Mouse (Mus musculus) intestine, postnatal 0 days (tissue): ENCODE measurements at regions not wholly inside any gene's neighbourhood (a gene's known extent, or its start where the extent isn't known, plus 50 kb on each side); places are given as distances from the start of the nearest gene placed in this dataset.

Experiments
- ATAC-seq: fragments of 200-750 bp; cut with Nextera tagmentation; 2 replicates; pipeline ENCODE4 v1.8.0; 2017; ENCODE audit warnings: mild to moderate bottlenecking, moderate TSS enrichment, moderate library complexity
- H3K27ac ChIP-seq: fragments of 300-500 bp; sonication (generic); 2 replicates; pipeline ENCODE4 v1.5.1; 2014; ENCODE audit warnings: mild to moderate bottlenecking, low read depth, low read length, moderate library complexity
- H3K27me3 ChIP-seq: fragments of 300-500 bp; sonication (generic); replicated peaks from 2 replicates; pipeline ENCODE4 v1.6.1; 2014; ENCODE audit warnings: low read length, mixed read lengths; ENCODE audit not compliant: control insufficient read depth, insufficient read depth
- H3K36me3 ChIP-seq: fragments of 300-500 bp; sonication (generic); 2 replicates; pipeline ENCODE4 v1.6.1; 2014; ENCODE audit warnings: mild to moderate bottlenecking, moderate library complexity; ENCODE audit not compliant: control insufficient read depth, insufficient read depth
- H3K4me1 ChIP-seq: fragments of 300-500 bp; sonication (generic); replicated peaks from 2 replicates; pipeline ENCODE4 v1.6.1; 2014; ENCODE audit warnings: antibody characterized with exemption, low read length, mixed read lengths; ENCODE audit not compliant: control insufficient read depth, insufficient read depth
- H3K4me2 ChIP-seq: fragments of 300-500 bp; sonication (generic); replicated peaks from 2 replicates; pipeline ENCODE4 v1.6.1; 2014; ENCODE audit warnings: low read depth, mild to moderate bottlenecking, moderate library complexity
- H3K4me3 ChIP-seq: fragments of 300-500 bp; sonication (generic); 2 replicates; pipeline ENCODE4 v1.5.1; 2014; ENCODE audit warnings: low read depth, low read length
- H3K9ac ChIP-seq: fragments of 300-500 bp; sonication (generic); 2 replicates; pipeline ENCODE4 v1.6.1; 2014; ENCODE audit warnings: mild to moderate bottlenecking, low read depth, low read length
- H3K9me3 ChIP-seq: fragments of 300-500 bp; sonication (generic); 2 replicates; pipeline ENCODE4 v1.6.1; 2016; ENCODE audit warnings: mixed run types; ENCODE audit not compliant: control insufficient read depth
- CTCF ChIP-seq: sonication (generic); IDR thresholded peaks from 2 replicates; pipeline ENCODE4 v1.5.1; 2016; ENCODE audit warnings: low read depth, mild to moderate bottlenecking, control low read depth, antibody characterized with exemption, moderate library complexity
- WGBS: fragments of 180-500 bp; shearing (Covaris S2); extraction: QIAGEN DNeasy Blood & Tissue Kit; methylation state at CpG from one replicate; pipeline ENCODE4 v1.1.7; 2014; 5-methylcytosine and 5-hydroxymethylcytosine counted together

GRCm38 (mm10) chrX:7443996-7444421 is 68.4 kb upstream of the Usp27x start:
- H3K4me1 ChIP-seq = no peaks in the 10 kb centered on the region
- no peak for ATAC-seq
- TF ChIP-seq CTCF = no peak
- H3K4me3 ChIP-seq = no peak overlapping the region
- no peak overlapping the region for H3K4me2 ChIP-seq
- no peaks in the 10 kb centered on the region for H3K36me3 ChIP-seq
- H3K27ac ChIP-seq = no peak overlapping the region
- no peaks in the 10 kb centered on the region for H3K27me3 ChIP-seq
- 40% methylated on average over 6 of the region's 6 CpGs for WGBS
- no peaks in the 10 kb centered on the region for H3K9me3 ChIP-seq
- no peak overlapping the region for H3K9ac ChIP-seq

GRCm38 (mm10) chrX:7435375-7436042 is 59.9 kb upstream of the Usp27x start:
- Histone ChIP-seq H3K9me3 (no peaks in the 10 kb centered on the region), H3K36me3 (no peaks in the 10 kb centered on the region), H3K4me3 (no peak overlapping the region), H3K27me3 (no peaks in the 10 kb centered on the region), H3K27ac (no peak overlapping the region), H3K4me2 (no peak overlapping the region), H3K9ac (no peak overlapping the region), H3K4me1 (no peaks in the 10 kb centered on the region)
- no peak for ATAC-seq
- WGBS = 81% methylated on average over 2 of the region's 2 CpGs
- TF ChIP-seq CTCF = no peak

GRCm38 (mm10) chrX:7434268-7434667 is 58.6 kb upstream of the Usp27x start:
- Histone ChIP-seq H3K4me2 (no peak overlapping the region), H3K4me1 (no peaks in the 10 kb centered on the region), H3K9ac (no peak overlapping the region), H3K27ac (no peak overlapping the region), H3K4me3 (no peak overlapping the region), H3K36me3 (no peaks in the 10 kb centered on the region), H3K9me3 (no peaks in the 10 kb centered on the region), H3K27me3 (no peaks in the 10 kb centered on the region)
- ATAC-seq = no peak
- 39% methylated on average over 2 of the region's 2 CpGs for WGBS
- no peak for TF ChIP-seq CTCF

- Histone ChIP-seq H3K4me3 (no peak overlapping the region), H3K27me3 (no peaks in the 10 kb centered on the region), H3K36me3 (no peaks in the 10 kb centered on the region), H3K9ac (no peak overlapping the region), H3K27ac (no peak overlapping the region), H3K4me1 (no peaks in the 10 kb centered on the region), H3K9me3 (no peaks in the 10 kb centered on the region), H3K4me2 (no peak overlapping the region)
- no peak for TF ChIP-seq CTCF
- ATAC-seq = no peak
- 88% methylated on average over 1 of the region's 1 CpGs for WGBS
These were observed 54.8 kb upstream of the Usp27x start for GRCm38 (mm10) chrX:7430456-7430855.

- WGBS = 19% methylated on average over 5 of the region's 5 CpGs
- H3K4me3 ChIP-seq = no peak overlapping the region
- no peak overlapping the region for H3K4me2 ChIP-seq
- no peaks in the 10 kb centered on the region for H3K4me1 ChIP-seq
- no peak for TF ChIP-seq CTCF
- H3K9ac ChIP-seq = no peak overlapping the region
- ATAC-seq = peak; percentile 54; the same call in 1 of the 2 replicates
- H3K27me3 ChIP-seq = no peaks in the 10 kb centered on the region
- H3K27ac ChIP-seq = no peak overlapping the region
- no peaks in the 10 kb centered on the region for H3K36me3 ChIP-seq
- no peaks in the 10 kb centered on the region for H3K9me3 ChIP-seq
These were observed 53.9 kb upstream of the Usp27x start for GRCm38 (mm10) chrX:7429524-7429865.

- Histone ChIP-seq H3K4me3 (no peak overlapping the region), H3K27me3 (no peaks in the 10 kb centered on the region), H3K27ac (no peak overlapping the region), H3K36me3 (no peaks in the 10 kb centered on the region), H3K9ac (no peak overlapping the region), H3K4me2 (no peak overlapping the region), H3K9me3 (no peaks in the 10 kb centered on the region), H3K4me1 (no peaks in the 10 kb centered on the region)
- no peak for TF ChIP-seq CTCF
- WGBS = 50% methylated on average over 20 of the region's 20 CpGs
- ATAC-seq = no peak
These were observed 53.2 kb upstream of the Usp27x start for GRCm38 (mm10) chrX:7428621-7429523.
